Mouse (Mus musculus): ENCODE measurements around the gene Cfap298. TPM values are rescaled to one million over a fixed set of nuclear protein-coding genes. Genes with fewer than 3 reads are reported as not detected.

Cfap298 gene
- total RNA-seq, 1 experiment from 2014 or later, result 27.7 TPM

- no peak for DNase-seq
Measured at GRCm38 (mm10) chr16:90911766-90912165, 23.1 kb downstream of the Cfap298 start.

- no peak for DNase-seq
Measured at GRCm38 (mm10) chr16:90910855-90911533, 23.9 kb downstream of the Cfap298 start.

GRCm38 (mm10) chr16:90907250-90907649 lies 27.7 kb downstream of the Cfap298 start:
- DNase-seq, result no peak

- DNase-seq, result no peak
Measured at GRCm38 (mm10) chr16:90903300-90903699, 31.6 kb downstream of the Cfap298 start.

- DNase-seq, result no peak
Measured at GRCm38 (mm10) chr16:90901364-90901763, 33.5 kb downstream of the Cfap298 start.

GRCm38 (mm10) chr16:90899498-90899897 lies 35.4 kb downstream of the Cfap298 start:
- DNase-seq, result peak; percentile 80

- DNase-seq, result peak; percentile 81
Measured at GRCm38 (mm10) chr16:90897651-90898050, 37.3 kb downstream of the Cfap298 start.

GRCm38 (mm10) chr16:90893792-90894191 lies 41.1 kb downstream of the Cfap298 start:
- no peak for DNase-seq

GRCm38 (mm10) chr16:90893019-90893418 lies 41.9 kb downstream of the Cfap298 start:
- DNase-seq, result no peak

GRCm38 (mm10) chr16:90892081-90892480 lies 42.8 kb downstream of the Cfap298 start:
- DNase-seq, result no peak

- DNase-seq, result no peak
Measured at GRCm38 (mm10) chr16:90891601-90892000, 43.3 kb downstream of the Cfap298 start.

- no peak for DNase-seq
Measured at GRCm38 (mm10) chr16:90890683-90891082, 44.2 kb downstream of the Cfap298 start.

GRCm38 (mm10) chr16:90885781-90886565 lies 48.9 kb downstream of the Cfap298 start:
- no peak for DNase-seq

- no peak for DNase-seq
Measured at GRCm38 (mm10) chr16:90885351-90885750, 49.6 kb downstream of the Cfap298 start.

- peak; percentile 69 for DNase-seq
Measured at GRCm38 (mm10) chr16:90882501-90882977, 52.4 kb downstream of the Cfap298 start.

GRCm38 (mm10) chr16:90878135-90878860 lies 56.6 kb downstream of the Cfap298 start:
- DNase-seq, result no peak

Small RNA genes within 50 kb of the gene (microRNA-seq; reads per million reads assigned to microRNA genes)
- gene Gm22933, result 0 reads per million in 2 experiments

Other genes with a start within 250 kb of the Cfap298 start
- 8.6 and 9.7 TPM in 2 replicates for gene Mis18a, start 207.7 kb downstream of the Cfap298 start, total RNA-seq (2021)
- gene Mrap, start 196.9 kb downstream of the Cfap298 start, total RNA-seq (2021), result 391 and 677 TPM in 2 replicates
- gene Urb1, start 124.7 kb downstream of the Cfap298 start, total RNA-seq (2021), result 14.3 and 17.2 TPM in 2 replicates
- 3.1 and 4.1 TPM in 2 replicates for gene Eva1c, start 108.4 kb downstream of the Cfap298 start, total RNA-seq (2021)
- gene Synj1, start 76.2 kb upstream of the Cfap298 start, total RNA-seq (2021), result 45.3 and 49.3 TPM in 2 replicates
- 71.2 and 74.6 TPM in 2 replicates for gene Paxbp1, start 109.4 kb upstream of the Cfap298 start, total RNA-seq (2021)
- not detected in 2 replicates for gene 4932438H23Rik, start 160.0 kb upstream of the Cfap298 start, total RNA-seq (2021)

All from adrenal gland, postnatal 25 days (tissue).